Mouse (Mus musculus) G1E (cell line): ENCODE data around the gene Tmem104. TPM values are rescaled to one million over a fixed set of nuclear protein-coding genes. Genes with fewer than 3 reads are reported as not detected.

Source experiments
- ATAC-seq: 2 replicates; pipeline ENCODE4 v1.8.0; 2016; ENCODE audit warnings: mild to moderate bottlenecking; ENCODE audit not compliant: insufficient number of reproducible peaks, poor library complexity, low FRiP score, severe bottlenecking; ENCODE audit errors: extremely low read depth
- DNase-seq: peaks from one replicate; pipeline ENCODE4 v3.0.0; 2012; ENCODE audit warnings: low spot score
- H3K27me3 ChIP-seq: 2 replicates; pipeline ENCODE4 v1.6.1; 2012; ENCODE audit warnings: mild to moderate bottlenecking, low read length, inconsistent platforms; ENCODE audit not compliant: insufficient read depth
- H3K36me3 ChIP-seq: replicated peaks from 2 replicates; pipeline ENCODE3; 2012; ENCODE audit warnings: mild to moderate bottlenecking, inconsistent platforms
- H3K4me1 ChIP-seq: 2 replicates; pipeline ENCODE4 v1.6.1; 2012; ENCODE audit warnings: low read depth, low read length, inconsistent platforms, mixed read lengths; ENCODE audit not compliant: insufficient read depth
- H3K4me3 ChIP-seq: 2 replicates; pipeline ENCODE4 v1.5.1; 2012; ENCODE audit warnings: low read depth, mild to moderate bottlenecking, inconsistent platforms, low read length, moderate library complexity, mixed read lengths
- H3K9me3 ChIP-seq: replicated peaks from 2 replicates; pipeline ENCODE4 v1.6.1; 2012; ENCODE audit warnings: inconsistent platforms
- CTCF ChIP-seq: IDR thresholded peaks from 2 replicates; pipeline ENCODE4 v1.5.1; 2012; ENCODE audit warnings: low read depth, low read length, inconsistent platforms, mixed read lengths
- GATA1 ChIP-seq: IDR thresholded peaks from 2 replicates; pipeline ENCODE4 v1.6.1; 2012; ENCODE audit warnings: borderline replicate concordance, low read length, inconsistent platforms, mixed read lengths
- GATA2 ChIP-seq: IDR thresholded peaks from 2 replicates; pipeline ENCODE4 v1.6.1; 2012; ENCODE audit warnings: low read depth, low read length, inconsistent platforms, borderline replicate concordance
- POLR2AphosphoS5 ChIP-seq: IDR thresholded peaks from 2 replicates; pipeline ENCODE4 v1.6.1; 2012; ENCODE audit warnings: low read depth, low read length, inconsistent platforms; ENCODE audit not compliant: insufficient replicate concordance
- TAL1 ChIP-seq: conservative IDR thresholded peaks from 2 replicates; pipeline ENCODE4 v1.6.1; 2012; ENCODE audit warnings: low read depth, low read length, inconsistent platforms, mixed read lengths
- polyA plus RNA-seq: library from polyadenylated mRNA; stranded (reverse); fragments of >175 nt; gene quantifications from 2 replicates; pipeline ENCODE4 v1.2.3, GENCODE M21; 2012
- total RNA-seq, 2 experiments: library from RNA; stranded (forward) in 1 of 2; stranded (reverse) in 1 of 2; fragments of 200-1000 nt in 1 of 2; fragments of >200 nt in 1 of 2; fragmentation: Nextera tagmentation in 1 of 2; gene quantifications; 2 replicates each; pipeline ENCODE4 v1.2.3; 2014 to 2017

Gene Tmem104
- total and polyA plus RNA-seq, 3 experiments: 2.6 to 23.2 (median 14.7) TPM

GRCm38 (mm10) chr11:115249721-115250404 is 62.6 kb downstream of the Tmem104 start:
- ATAC-seq: no peak
- Histone ChIP-seq H3K36me3 (peaks cover 21% of the 10 kb centered on the region), H3K27me3 (peaks cover 48% of the 10 kb centered on the region), H3K4me1 (peaks cover 25% of the 10 kb centered on the region), H3K4me3 (no peak overlapping the region; the same call in 1 of the 2 replicates), H3K9me3 (peaks cover 10% of the 10 kb centered on the region)
- no peak for DNase-seq
- TF ChIP-seq GATA1: no peak
- TF ChIP-seq CTCF: no peak
- TF ChIP-seq TAL1: no peak
- no peak for TF ChIP-seq POLR2AphosphoS5
- TF ChIP-seq GATA2: no peak

DNA sequence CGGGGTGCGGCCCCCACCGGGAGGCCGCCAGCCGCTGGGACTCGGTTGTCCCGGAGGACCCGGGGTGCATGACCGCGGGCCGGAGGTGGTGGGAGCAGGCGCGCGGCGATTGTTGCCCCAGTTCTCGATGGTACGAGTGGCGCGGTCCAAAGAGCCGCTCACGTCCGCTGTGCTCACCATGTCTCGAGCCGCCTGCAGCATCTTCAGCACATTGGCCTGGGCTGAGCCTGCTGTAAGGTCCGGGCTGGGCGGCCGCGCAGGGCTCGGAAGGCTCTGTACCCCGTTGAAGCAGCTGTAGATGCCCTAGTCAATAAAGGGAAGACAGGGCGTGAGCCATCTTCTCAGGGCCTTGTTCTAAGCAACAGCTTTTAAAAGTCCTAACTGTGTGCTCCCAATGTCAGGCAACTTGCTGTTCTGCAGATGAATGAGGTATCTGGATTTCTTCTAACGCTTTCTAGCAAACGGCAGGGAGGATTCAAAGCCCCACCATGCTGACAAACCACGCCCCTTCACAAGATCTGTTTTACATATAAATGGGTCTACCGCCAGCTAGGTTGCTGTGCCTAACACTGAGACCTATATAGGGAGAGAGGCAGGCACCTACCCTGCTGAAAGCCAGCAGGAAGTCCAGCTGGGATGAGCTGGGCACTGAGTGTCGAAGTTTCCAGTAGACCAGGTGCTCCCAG is 63.3 kb downstream of the Tmem104 start:
- H3K27me3 ChIP-seq: peaks cover 55% of the 10 kb centered on the region
- peaks cover 14% of the 10 kb centered on the region for H3K36me3 ChIP-seq
- H3K9me3 ChIP-seq: peaks cover 10% of the 10 kb centered on the region
- peaks cover 25% of the 10 kb centered on the region for H3K4me1 ChIP-seq
- ATAC-seq (no peak), DNase-seq (no peak)
- no peak for TF ChIP-seq POLR2AphosphoS5
- TF ChIP-seq CTCF: no peak
- TF ChIP-seq GATA1: no peak
- no peak for TF ChIP-seq GATA2
- TF ChIP-seq TAL1: no peak
- no peak overlapping the region for H3K4me3 ChIP-seq

GRCm38 (mm10) chr11:115251258-115251657 is 64.0 kb downstream of the Tmem104 start:
- Histone ChIP-seq H3K27me3 (peaks cover 62% of the 10 kb centered on the region), H3K9me3 (peaks cover 10% of the 10 kb centered on the region)
- ATAC-seq: no peak

DNA sequence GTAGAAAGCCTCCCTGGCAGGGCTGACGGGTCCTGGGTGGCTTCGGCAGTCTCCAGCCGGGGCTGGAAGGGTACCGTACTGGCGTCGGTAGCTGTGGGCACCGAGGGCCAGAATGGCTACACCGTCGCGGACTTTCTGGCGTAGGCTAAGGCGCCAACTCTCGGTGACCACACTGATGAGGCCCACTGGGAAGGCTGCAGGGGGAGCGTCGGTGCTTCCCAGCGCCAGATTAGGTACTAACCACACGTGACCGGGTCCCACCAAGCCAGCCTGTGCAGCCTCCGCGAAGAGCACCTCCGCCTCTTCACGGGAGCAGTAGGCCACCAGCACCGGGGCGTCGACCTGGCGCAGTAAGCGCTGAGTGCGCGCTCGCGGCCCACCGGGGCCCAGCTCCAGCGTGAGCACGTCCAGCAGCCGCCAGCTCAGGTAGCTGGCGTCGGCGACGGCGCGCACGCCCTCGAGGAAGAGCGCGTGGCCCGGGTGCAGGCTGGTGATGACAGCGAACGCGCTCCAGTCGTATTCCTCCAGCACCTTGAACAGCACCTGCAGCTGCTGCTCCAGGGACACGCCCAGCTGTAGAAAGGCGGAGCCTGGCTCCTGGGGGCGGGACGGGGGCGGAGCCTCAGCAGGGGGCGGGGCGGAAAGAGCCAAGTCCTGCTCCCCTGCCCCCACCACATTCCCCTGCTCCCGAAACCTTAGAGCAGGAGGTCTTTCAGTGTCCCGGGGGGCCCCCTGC is 70.7 kb downstream of the Tmem104 start:
- ATAC-seq (no peak), DNase-seq (no peak)
- 0 out of 2 replicates have a peak overlapping the region, but pooled peaks have one; percentile 16 for H3K4me3 ChIP-seq
- TF ChIP-seq GATA1: no peak
- TF ChIP-seq GATA2: no peak
- TF ChIP-seq POLR2AphosphoS5: no peak
- no peak for TF ChIP-seq CTCF
- TF ChIP-seq TAL1: no peak
- H3K9me3 ChIP-seq: peaks cover 6% of the 10 kb centered on the region
- no peaks in the 10 kb centered on the region for H3K36me3 ChIP-seq
- peaks cover 77% of the 10 kb centered on the region for H3K27me3 ChIP-seq
- peaks cover 4% of the 10 kb centered on the region for H3K4me1 ChIP-seq

More at GRCm38 (mm10) chr11:115251258-115251657, 64.0 kb downstream of the Tmem104 start:
- TF ChIP-seq GATA1 (no peak), GATA2 (no peak), POLR2AphosphoS5 (no peak), TAL1 (no peak), CTCF (no peak)
- H3K4me1 ChIP-seq: peaks cover 21% of the 10 kb centered on the region
- H3K36me3 ChIP-seq: peaks cover 7% of the 10 kb centered on the region
- no peak for DNase-seq
- no peak overlapping the region for H3K4me3 ChIP-seq

- ATAC-seq: no peak
- Histone ChIP-seq H3K36me3 (no peaks in the 10 kb centered on the region), H3K4me3 (no peak overlapping the region), H3K9me3 (peaks cover 6% of the 10 kb centered on the region), H3K4me1 (peaks cover 4% of the 10 kb centered on the region), H3K27me3 (peaks cover 70% of the 10 kb centered on the region)
- DNase-seq: no peak
- no peak for TF ChIP-seq GATA1
- no peak for TF ChIP-seq GATA2
- no peak for TF ChIP-seq TAL1
- no peak for TF ChIP-seq CTCF
- TF ChIP-seq POLR2AphosphoS5: no peak
Measured at GRCm38 (mm10) chr11:115259134-115259533, 71.8 kb downstream of the Tmem104 start.

GRCm38 (mm10) chr11:115262954-115263353 is 75.7 kb downstream of the Tmem104 start:
- H3K4me3 ChIP-seq: no peak overlapping the region
- peaks cover 61% of the 10 kb centered on the region for H3K27me3 ChIP-seq
- DNase-seq (no peak), ATAC-seq (no peak)
- TF ChIP-seq POLR2AphosphoS5: no peak
- no peak for TF ChIP-seq TAL1
- no peak for TF ChIP-seq GATA2
- TF ChIP-seq CTCF: no peak
- no peak for TF ChIP-seq GATA1
- H3K4me1 ChIP-seq: peaks cover 5% of the 10 kb centered on the region
- peaks cover 7% of the 10 kb centered on the region for H3K36me3 ChIP-seq
- peaks cover 7% of the 10 kb centered on the region for H3K9me3 ChIP-seq
